Mouse (Mus musculus) olfactory bulb, adult 2 months (tissue): ENCODE data around the gene Higd2a.

Experiments
- CTCF ChIP-seq: fragments of 200-500 bp; IDR thresholded peaks from 2 replicates; pipeline ENCODE4 v1.5.1; 2012; ENCODE audit warnings: low read depth, mild to moderate bottlenecking, low read length, moderate library complexity; ENCODE audit not compliant: insufficient read depth
- POLR2A ChIP-seq: fragments of 200-500 bp; IDR thresholded peaks from 2 replicates; pipeline ENCODE4 v1.6.1; 2012; ENCODE audit warnings: mild to moderate bottlenecking, low read depth, low read length, moderate library complexity; ENCODE audit not compliant: insufficient read depth

DNA sequence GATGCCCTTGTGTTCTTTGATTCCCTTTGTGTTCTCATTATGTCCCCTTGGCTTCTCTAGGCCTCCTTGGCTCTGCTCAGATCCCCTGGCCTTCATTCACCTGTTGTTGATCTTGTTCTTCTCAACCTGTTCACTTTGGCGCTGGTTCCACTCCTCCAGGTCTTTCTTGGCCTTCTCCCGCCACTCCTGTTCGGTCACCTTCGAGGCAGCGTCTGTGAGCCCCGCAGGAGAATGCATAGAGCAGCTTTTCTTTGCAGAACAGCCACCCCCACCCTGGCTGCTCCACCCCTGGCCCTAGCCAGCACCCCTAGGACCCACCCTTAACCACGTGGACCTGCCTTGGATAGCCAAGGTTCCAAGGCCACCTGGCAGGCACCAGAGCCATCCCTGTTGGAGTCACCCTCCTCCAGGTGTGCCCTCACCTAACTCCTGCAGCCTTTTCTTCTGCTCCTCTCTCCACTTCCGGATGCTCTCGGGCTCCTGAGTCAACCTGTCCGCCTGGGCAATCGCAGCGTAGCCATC lies 8.7 kb downstream of the Higd2a start:
- no peak for TF ChIP-seq POLR2A
- no peak for TF ChIP-seq CTCF
